Mouse (Mus musculus) kidney, adult 9 months (tissue): ENCODE data around the gene Cda.

ENCODE experiments used
- DNase-seq: peaks from one replicate; pipeline ENCODE4 v3.0.0; 2022

The Cda gene

DNA sequence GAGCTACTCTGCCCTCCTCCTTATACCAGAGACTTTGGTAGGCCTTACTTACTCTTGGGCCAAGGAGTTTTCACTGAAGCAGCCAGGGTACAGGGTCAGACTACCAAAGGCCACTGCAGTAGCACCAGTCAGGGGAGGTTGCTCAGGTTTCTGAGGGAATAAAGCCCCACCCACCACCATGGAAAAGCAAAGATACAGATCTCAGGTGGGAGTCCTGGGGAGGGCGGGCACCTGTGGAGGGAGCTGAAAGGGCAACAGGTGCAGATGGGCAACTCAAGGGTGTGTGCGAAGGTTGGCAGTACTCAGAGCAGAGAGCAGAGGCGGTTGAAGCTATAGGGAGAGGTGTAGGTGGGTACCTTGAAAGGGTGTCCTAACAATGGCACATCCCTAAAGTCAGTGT lies 64.8 kb downstream of the Cda start:
- no peak for DNase-seq

DNA sequence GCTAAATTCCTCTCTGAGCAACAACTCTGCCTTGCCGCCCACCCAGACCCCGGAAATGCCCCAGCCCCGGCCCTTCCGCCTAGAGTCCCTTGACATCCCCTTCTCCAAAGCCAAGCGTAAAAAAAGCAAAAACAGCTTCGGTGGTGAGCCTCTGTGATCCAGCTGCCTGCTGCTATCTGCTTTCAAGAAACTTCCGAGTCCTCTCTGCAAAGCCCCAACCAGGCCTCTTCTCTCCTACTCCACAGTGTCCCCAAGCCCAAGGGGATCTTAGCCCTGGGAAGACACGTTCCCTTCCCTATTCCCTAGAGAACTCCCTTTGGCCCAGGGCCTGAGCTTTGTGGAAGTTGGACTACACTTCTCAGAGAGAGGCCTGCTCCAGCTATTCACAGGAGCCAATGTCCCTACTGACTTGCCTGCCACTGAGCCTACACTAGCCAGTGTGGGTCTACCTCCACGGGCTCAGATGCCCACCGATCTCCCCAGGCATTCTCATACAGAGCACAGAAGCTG lies 66.5 kb downstream of the Cda start:
- no peak for DNase-seq

- no peak for DNase-seq
These were observed 73.7 kb downstream of the Cda start for GRCm38 (mm10) chr4:138293949-138294550.

- DNase-seq: no peak
These were observed 74.4 kb downstream of the Cda start for GRCm38 (mm10) chr4:138293261-138293948.

DNA sequence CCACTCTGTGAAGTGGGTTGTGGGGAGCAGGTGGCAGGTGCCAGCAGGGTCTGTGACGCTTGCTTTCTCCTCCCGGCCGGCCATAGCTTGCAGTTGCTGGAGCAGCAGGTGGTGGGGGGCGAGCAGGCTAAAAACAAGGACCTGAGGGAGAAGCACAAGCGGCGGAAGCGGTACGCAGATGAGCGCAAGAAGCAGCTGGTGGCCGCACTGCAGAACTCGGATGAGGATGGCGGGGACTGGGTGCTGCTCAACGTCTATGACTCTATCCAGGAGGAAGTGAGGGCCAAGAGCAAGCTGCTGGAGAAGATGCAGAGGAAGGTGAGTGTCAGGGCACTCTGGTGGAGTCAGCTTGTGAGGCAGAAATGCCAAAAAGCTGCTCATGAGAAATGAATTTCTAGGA lies 75.8 kb downstream of the Cda start:
- DNase-seq: no peak

DNA sequence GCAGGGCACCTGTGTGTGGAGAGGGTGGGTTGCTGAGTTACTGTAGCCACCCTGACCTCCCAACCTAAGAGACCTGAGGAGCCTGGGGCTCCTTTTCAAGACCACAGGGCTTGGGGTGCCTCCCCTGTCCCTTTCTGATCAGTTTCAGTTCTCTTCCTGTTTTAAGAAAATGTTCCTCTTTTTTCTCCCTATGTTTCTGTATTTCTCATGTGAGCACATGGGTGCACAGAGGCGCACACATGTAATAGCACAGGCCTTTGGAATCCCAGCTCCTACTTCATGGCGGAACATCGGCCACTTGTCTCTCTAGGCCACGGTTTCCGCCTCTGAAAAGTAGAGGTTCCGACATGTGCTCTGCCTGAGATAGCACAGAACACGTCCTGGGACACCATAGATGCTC lies 79.1 kb downstream of the Cda start:
- no peak for DNase-seq
